Mouse (Mus musculus) midbrain, embryonic 16.5 days (tissue): ENCODE results near the gene Itpk1. TPM values are rescaled to one million over a fixed set of nuclear protein-coding genes. Genes with fewer than 3 reads are reported as not detected.

Experiments used
- ATAC-seq: fragments of 200-750 bp; cut with Nextera tagmentation; 2 replicates; pipeline ENCODE4 v1.8.0; 2017; ENCODE audit warnings: moderate TSS enrichment
- H3K27ac ChIP-seq: fragments of 300-500 bp; sonication (generic); 2 replicates; pipeline ENCODE4 v1.5.1; 2014; ENCODE audit warnings: mild to moderate bottlenecking, low read length, mixed read lengths
- H3K27me3 ChIP-seq: fragments of 300-500 bp; sonication (generic); 2 replicates; pipeline ENCODE4 v1.6.1; 2014; ENCODE audit warnings: low read depth, low read length, mixed read lengths; ENCODE audit not compliant: control insufficient read depth, insufficient read depth
- H3K36me3 ChIP-seq: fragments of 300-500 bp; sonication (generic); 2 replicates; pipeline ENCODE4 v1.6.1; 2014; ENCODE audit warnings: mild to moderate bottlenecking, low read length, moderate library complexity, mixed read lengths; ENCODE audit not compliant: control insufficient read depth, insufficient read depth
- H3K4me1 ChIP-seq: fragments of 300-500 bp; sonication (generic); 2 replicates; pipeline ENCODE4 v1.6.1; 2014; ENCODE audit warnings: mild to moderate bottlenecking, low read length, mixed read lengths; ENCODE audit not compliant: control insufficient read depth, insufficient read depth
- H3K4me2 ChIP-seq: fragments of 300-500 bp; sonication (generic); 2 replicates; pipeline ENCODE4 v1.6.1; 2014; ENCODE audit warnings: mild to moderate bottlenecking, low read length, mixed read lengths
- H3K4me3 ChIP-seq: fragments of 300-500 bp; sonication (generic); 2 replicates; pipeline ENCODE4 v1.5.1; 2014; ENCODE audit warnings: low read depth, mild to moderate bottlenecking, low read length, moderate library complexity, mixed read lengths
- H3K9ac ChIP-seq: fragments of 300-500 bp; sonication (generic); 2 replicates; pipeline ENCODE4 v1.6.1; 2014; ENCODE audit warnings: low read depth, low read length, mixed read lengths
- H3K9me3 ChIP-seq: fragments of 300-500 bp; sonication (generic); replicated peaks from 2 replicates; pipeline ENCODE4 v1.6.1; 2014; ENCODE audit warnings: mild to moderate bottlenecking, low read length, mixed read lengths; ENCODE audit not compliant: control insufficient read depth, poor library complexity, severe bottlenecking
- WGBS: fragments of 180-500 bp; shearing (Covaris S2); extraction: QIAGEN DNeasy Blood & Tissue Kit; methylation state at CpG from one replicate; pipeline ENCODE4 v1.1.7; 2014; 5-methylcytosine and 5-hydroxymethylcytosine counted together
- polyA plus RNA-seq: library from polyadenylated mRNA; unstranded; fragments of >200 nt; fragmentation: Nextera tagmentation; extraction: Ambion mirVana; gene quantifications from 2 replicates; pipeline ENCODE4 v1.2.1, GENCODE M21; 2015

Gene Itpk1
- polyA plus RNA-seq: 35.8 and 39.3 TPM in 2 replicates

DNA sequence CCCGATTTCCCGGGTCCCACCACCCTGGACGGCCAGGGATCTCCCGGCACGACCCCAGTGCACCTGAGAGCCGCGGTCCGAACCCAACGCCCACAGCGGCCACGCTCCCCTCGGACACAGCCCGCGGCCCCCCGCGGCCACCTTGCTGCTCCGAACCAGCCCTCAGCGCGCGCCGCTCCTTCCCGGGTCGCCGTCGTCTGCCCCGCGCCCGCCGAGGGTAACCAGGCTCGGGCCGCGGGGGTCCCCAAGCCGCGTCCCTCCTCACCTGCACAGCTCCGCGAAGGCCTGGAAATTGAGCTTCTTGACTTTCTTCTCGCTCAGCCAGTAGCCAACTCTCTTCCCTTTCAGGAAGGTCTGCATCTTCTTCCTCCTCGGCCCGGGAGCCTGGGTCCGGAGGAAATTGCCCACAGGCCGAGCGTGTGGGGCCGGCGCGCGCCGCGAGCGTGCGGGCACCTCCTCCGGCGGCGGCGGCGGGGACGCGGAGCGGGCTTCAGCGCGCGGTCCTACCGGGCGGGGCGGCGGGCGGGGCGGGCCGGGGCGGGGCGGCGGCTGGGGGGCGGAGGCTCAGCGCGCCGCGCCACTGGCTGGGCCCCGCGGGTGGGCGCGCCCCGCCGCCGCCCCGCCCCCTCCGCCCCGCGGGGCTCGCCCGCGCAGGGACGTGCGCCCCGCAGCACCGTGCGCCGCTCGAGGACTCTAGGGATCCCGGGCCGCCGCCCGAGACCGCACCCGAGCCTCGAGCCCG, at the start of gene Itpk1:
Gene Itpk1 (minus strand): TSS at position 474 of the 742 bp plus-strand sequence.
- Histone ChIP-seq H3K27ac (peak within 1 kb of the TSS; percentile 89), H3K9ac (peak within 1 kb of the TSS; percentile 78), H3K4me2 (peak within 1 kb of the TSS; percentile 64), H3K36me3 (no peaks in the 10 kb centered on the region), H3K27me3 (no peaks in the 10 kb centered on the region), H3K4me3 (peak within 1 kb of the TSS; percentile 63), H3K9me3 (no peaks in the 10 kb centered on the region), H3K4me1 (peaks cover 29% of the 10 kb centered on the region)
- 0% methylated on average over 56 of the region's 105 CpGs for WGBS
- peak; percentile 84 for ATAC-seq

- Histone ChIP-seq H3K4me2 (no peak overlapping the region), H3K4me1 (peaks cover 9% of the 10 kb centered on the region), H3K9ac (no peak overlapping the region), H3K9me3 (no peaks in the 10 kb centered on the region), H3K36me3 (peaks cover 3% of the 10 kb centered on the region; the same call in 1 of the 2 replicates), H3K4me3 (no peak overlapping the region), H3K27ac (no peak overlapping the region), H3K27me3 (no peaks in the 10 kb centered on the region)
- ATAC-seq: no peak
- 88% methylated on average over 3 of the region's 3 CpGs for WGBS
Observed at GRCm38 (mm10) chr12:102748256-102748655, 43.5 kb upstream of the Itpk1 start.

GRCm38 (mm10) chr12:102744839-102745238, 40.1 kb upstream of the Itpk1 start:
- Histone ChIP-seq H3K36me3 (peaks cover 3% of the 10 kb centered on the region; the same call in 1 of the 2 replicates), H3K9me3 (no peaks in the 10 kb centered on the region), H3K27me3 (no peaks in the 10 kb centered on the region), H3K4me3 (no peak overlapping the region), H3K27ac (no peak overlapping the region), H3K4me1 (peaks cover 23% of the 10 kb centered on the region), H3K9ac (no peak overlapping the region), H3K4me2 (peak overlapping the region; percentile 97)
- no peak for ATAC-seq
- WGBS: 64% methylated on average over 6 of the region's 6 CpGs

DNA sequence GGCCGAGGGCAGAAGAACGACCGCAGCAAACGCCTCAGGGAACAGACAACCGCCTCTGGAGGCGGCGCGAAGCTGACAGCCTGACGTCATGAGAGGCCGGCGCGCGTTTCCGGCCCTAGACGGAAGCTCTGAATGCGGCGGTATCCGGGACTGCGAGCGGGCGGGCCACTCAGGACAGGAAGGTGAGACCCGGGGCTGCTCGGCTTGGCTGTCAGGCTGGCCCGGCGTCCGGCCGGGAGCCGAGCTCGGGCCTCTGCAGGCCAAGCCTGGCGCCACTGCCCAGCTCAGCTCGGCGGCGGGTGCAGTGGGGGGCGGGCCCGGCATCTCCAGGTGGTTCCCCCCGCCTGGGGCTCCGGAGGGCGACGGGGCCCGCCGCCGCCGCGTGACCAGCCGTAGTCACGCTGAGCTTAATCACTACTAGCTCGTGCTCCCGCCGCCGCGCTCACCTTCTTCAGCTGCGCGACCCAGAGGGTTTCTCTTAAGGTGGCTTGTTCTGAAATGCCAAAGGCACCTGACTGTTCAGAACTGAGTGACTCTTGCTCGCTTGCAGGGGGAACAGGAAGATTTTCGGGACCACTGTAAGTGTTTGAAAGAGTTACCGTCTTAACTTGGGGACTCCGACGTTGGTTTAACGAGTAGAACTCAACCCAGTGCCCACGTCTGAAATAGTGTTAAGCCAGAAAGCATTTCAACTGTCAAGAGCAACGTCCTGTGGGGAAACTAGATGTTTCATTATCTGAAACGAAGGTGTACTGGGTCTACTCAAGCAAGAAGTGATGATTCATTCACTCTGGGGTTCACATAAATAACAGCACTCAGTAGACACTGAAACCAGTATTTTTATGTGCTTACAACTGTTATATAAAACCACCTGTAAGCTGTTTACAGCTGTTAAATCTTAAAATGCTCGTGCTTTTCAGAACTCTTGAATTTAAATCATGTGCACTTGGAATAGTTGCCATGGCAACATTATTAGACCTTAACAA, 39.2 kb upstream of the Itpk1 start, which contains the start of the genes Moap1 and Tmem251:
Gene Moap1 (minus strand): TSS at position 73 of the 986 bp plus-strand sequence.
Gene Tmem251 (plus strand): TSS at position 174 of the 986 bp plus-strand sequence.
- Histone ChIP-seq H3K27me3 (no peaks in the 10 kb centered on the region), H3K9me3 (no peaks in the 10 kb centered on the region), H3K4me3 (peak within 1 kb of the TSS; percentile 86), H3K27ac (peak within 1 kb of the TSS; percentile 94), H3K4me2 (peak within 1 kb of the TSS; percentile 97), H3K9ac (peak within 1 kb of the TSS; percentile 94), H3K36me3 (no peaks in the 10 kb centered on the region), H3K4me1 (peaks cover 23% of the 10 kb centered on the region)
- WGBS: under 1% methylated on average over 63 of the region's 63 CpGs
- peak; percentile 97 for ATAC-seq

DNA sequence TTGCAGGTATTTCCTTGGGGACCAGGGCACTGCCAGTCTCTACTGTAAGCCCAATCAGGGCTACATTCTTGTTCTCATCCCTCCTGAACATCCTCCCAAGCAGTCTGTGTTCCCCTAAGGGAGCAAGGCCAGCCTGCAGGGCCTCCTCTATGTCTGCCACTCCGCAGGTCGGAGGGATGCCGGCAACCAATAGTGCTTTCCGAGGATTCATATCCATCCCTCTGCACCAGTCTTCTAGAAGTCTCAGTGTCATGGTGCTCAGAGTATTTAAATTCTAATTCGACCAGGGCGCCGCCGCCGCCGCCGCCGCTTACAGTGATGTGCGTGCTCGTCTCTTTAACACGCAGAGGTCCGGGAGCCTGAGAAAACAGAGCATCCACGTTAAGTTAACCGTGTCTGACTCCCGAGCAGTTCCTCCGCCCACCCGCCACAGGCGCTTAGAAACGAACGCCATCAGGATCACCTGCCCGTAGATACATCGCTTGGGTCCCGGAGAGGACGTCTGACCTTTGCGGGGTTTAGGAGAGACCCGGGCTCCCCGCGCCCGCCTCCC, 38.4 kb upstream of the Itpk1 start:
- ATAC-seq: peak; percentile 83
- WGBS: under 1% methylated on average over 33 of the region's 33 CpGs
- H3K9me3 ChIP-seq: no peaks in the 10 kb centered on the region
- peak overlapping the region; percentile 94 for H3K27ac ChIP-seq
- H3K36me3 ChIP-seq: no peaks in the 10 kb centered on the region
- peak overlapping the region; percentile 86 for H3K4me3 ChIP-seq
- peak overlapping the region; percentile 94 for H3K9ac ChIP-seq
- H3K4me1 ChIP-seq: peaks cover 23% of the 10 kb centered on the region
- no peaks in the 10 kb centered on the region for H3K27me3 ChIP-seq
- H3K4me2 ChIP-seq: peak overlapping the region; percentile 97

- peak overlapping the region; percentile 97; the same call in 1 of the 2 replicates for H3K4me2 ChIP-seq
- H3K27me3 ChIP-seq: no peaks in the 10 kb centered on the region
- H3K9me3 ChIP-seq: no peaks in the 10 kb centered on the region
- no peak for ATAC-seq
- H3K36me3 ChIP-seq: no peaks in the 10 kb centered on the region
- peak overlapping the region; percentile 94; the same call in 1 of the 2 replicates for H3K9ac ChIP-seq
- no peak overlapping the region for H3K27ac ChIP-seq
- H3K4me3 ChIP-seq: no peak overlapping the region
- WGBS: 87% methylated on average over 7 of the region's 7 CpGs
- H3K4me1 ChIP-seq: peaks cover 23% of the 10 kb centered on the region
Observed at GRCm38 (mm10) chr12:102742056-102742455, 37.3 kb upstream of the Itpk1 start.

DNA sequence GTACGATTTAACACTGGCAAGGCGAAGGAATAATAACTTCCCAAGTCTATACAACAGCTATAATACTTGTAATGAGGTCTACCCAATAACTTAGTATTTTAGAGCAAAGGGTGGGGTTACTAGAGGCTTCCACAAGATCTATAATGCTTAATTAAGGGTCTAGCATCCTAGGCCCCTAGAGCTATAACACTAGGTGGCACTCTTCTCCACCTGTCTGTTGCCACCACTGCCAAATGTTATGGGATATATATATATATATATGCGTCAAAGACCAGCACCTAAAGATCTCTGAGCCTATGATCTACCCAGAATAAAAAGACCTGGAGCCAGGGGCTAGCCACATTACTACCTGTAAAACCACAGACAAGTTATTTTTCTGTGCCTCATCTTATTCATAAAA, 35.6 kb upstream of the Itpk1 start:
- Histone ChIP-seq H3K4me3 (no peak overlapping the region), H3K36me3 (no peaks in the 10 kb centered on the region), H3K4me2 (no peak overlapping the region), H3K4me1 (peaks cover 23% of the 10 kb centered on the region), H3K9ac (no peak overlapping the region), H3K27me3 (no peaks in the 10 kb centered on the region), H3K9me3 (no peaks in the 10 kb centered on the region), H3K27ac (no peak overlapping the region)
- 62% methylated on average over 3 of the region's 3 CpGs for WGBS
- no peak for ATAC-seq

GRCm38 (mm10) chr12:102739096-102739495, 34.4 kb upstream of the Itpk1 start:
- Histone ChIP-seq H3K4me1 (peaks cover 14% of the 10 kb centered on the region), H3K36me3 (no peaks in the 10 kb centered on the region), H3K27ac (no peak overlapping the region), H3K9me3 (no peaks in the 10 kb centered on the region), H3K9ac (no peak overlapping the region), H3K27me3 (no peaks in the 10 kb centered on the region), H3K4me3 (no peak overlapping the region), H3K4me2 (no peak overlapping the region)
- WGBS: 79% methylated on average over 5 of the region's 5 CpGs
- ATAC-seq: no peak
